Mouse (Mus musculus) olfactory bulb, adult 2 months (tissue): ENCODE data around the gene Pgf.

Source experiments
- CTCF ChIP-seq: fragments of 200-500 bp; IDR thresholded peaks from 2 replicates; pipeline ENCODE4 v1.5.1; 2012; ENCODE audit warnings: low read depth, mild to moderate bottlenecking, low read length, moderate library complexity; ENCODE audit not compliant: insufficient read depth
- POLR2A ChIP-seq: fragments of 200-500 bp; IDR thresholded peaks from 2 replicates; pipeline ENCODE4 v1.6.1; 2012; ENCODE audit warnings: mild to moderate bottlenecking, low read depth, low read length, moderate library complexity; ENCODE audit not compliant: insufficient read depth

- TF ChIP-seq POLR2A (no peak), CTCF (no peak)
Observed at GRCm38 (mm10) chr12:85144821-85145220, 32.8 kb downstream of the Pgf start.
